In the genomic region with DNA sequence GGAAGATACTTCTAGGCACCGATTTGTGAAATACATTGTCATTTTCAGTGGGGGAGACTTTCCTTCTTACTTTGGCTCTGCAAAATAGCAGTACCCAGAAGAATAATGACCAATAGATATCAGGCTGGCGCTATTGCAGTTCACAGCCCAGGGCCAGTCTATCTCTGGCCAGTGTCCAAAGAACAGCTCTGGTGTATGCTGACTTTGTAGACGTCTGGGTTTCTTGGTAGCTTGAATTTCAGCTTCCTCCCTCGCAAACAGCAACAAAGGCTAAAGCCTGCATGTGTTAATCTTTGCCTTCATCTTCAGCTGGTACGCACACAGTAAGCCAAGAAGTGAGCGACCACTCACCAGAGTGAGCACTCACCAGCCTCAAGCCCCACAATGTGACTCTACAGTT, we compare ENCODE assay signal across 22 mouse cellular contexts. TPM values are rescaled to one million over a fixed set of nuclear protein-coding genes. Genes with fewer than 3 reads are reported as not detected.
DNase-seq lines count a peak whose midpoint lies in the region; ATAC-seq lines count a peak whose summit lies in the region.
"Had no signal": no experiment of that assay in that cellular context is flagged by ENCODE, and none has a peak within 500 bp of the region (broad histone marks: within the 10 kb centered on the region; RNA-seq: fewer than 3 reads in every experiment).

No protein-coding gene starts in this region.

- no peaks in the 10 kb centered on the region for H3K36me3 ChIP-seq in forebrain, embryonic 16.5 days (ENCODE audit: control insufficient read depth, insufficient read depth)
- no peaks in the 10 kb centered on the region for H3K36me3 ChIP-seq in forebrain, embryonic 11.5 days (ENCODE audit: control insufficient read depth, insufficient read depth, low read length)
- H3K36me3 ChIP-seq in lung, embryonic 15.5 days, result no peaks in the 10 kb centered on the region
- no peaks in the 10 kb centered on the region for H3K36me3 ChIP-seq in limb, embryonic 13.5 days
- H3K36me3 ChIP-seq: liver, embryonic 12.5 days; midbrain, embryonic 13.5 days had no signal

- H3K4me2 ChIP-seq in forebrain, embryonic 16.5 days (ENCODE audit: low read length), result no peak overlapping the region
- H3K4me2 ChIP-seq in forebrain, embryonic 11.5 days (ENCODE audit: low read depth, low read length, severe bottlenecking), result no peak overlapping the region
- no peak overlapping the region for H3K4me2 ChIP-seq in lung, embryonic 15.5 days
- H3K4me2 ChIP-seq in limb, embryonic 13.5 days (replicated peaks), result no peak overlapping the region
- H3K4me2 ChIP-seq: liver, embryonic 12.5 days; midbrain, embryonic 13.5 days; neural tube, embryonic 15.5 days had no signal

- no peaks in the 10 kb centered on the region for H3K27me3 ChIP-seq in forebrain, embryonic 16.5 days (replicated peaks; ENCODE audit: control insufficient read depth, insufficient read depth, low read length)
- no peaks in the 10 kb centered on the region for H3K27me3 ChIP-seq in forebrain, embryonic 11.5 days (ENCODE audit: control insufficient read depth, insufficient read depth, low read length)
- no peaks in the 10 kb centered on the region for H3K27me3 ChIP-seq in lung, embryonic 15.5 days
- H3K27me3 ChIP-seq in limb, embryonic 13.5 days, result no peaks in the 10 kb centered on the region
- H3K27me3 ChIP-seq: CH12.LX; liver, embryonic 12.5 days; midbrain, embryonic 13.5 days; neural tube, embryonic 15.5 days had no signal

- no peak for ATAC-seq in forebrain, embryonic 16.5 days
- ATAC-seq in forebrain, embryonic 11.5 days (replicated peaks; ENCODE audit: low FRiP score), result no peak
- peak; percentile 64; the same call in 1 of the 2 replicates for ATAC-seq in lung, embryonic 15.5 days (ENCODE audit: borderline replicate concordance, extremely low read depth, low FRiP score, low TSS enrichment)
- no peak for ATAC-seq in limb, embryonic 13.5 days (ENCODE audit: low FRiP score, low read depth)
- ATAC-seq in granulocyte monocyte progenitor cell, adult 5-6 weeks (replicated peaks; ENCODE audit: poor library complexity, severe bottlenecking), result no peak
- ATAC-seq: forebrain, postnatal 0 days; liver, embryonic 12.5 days; midbrain, embryonic 13.5 days had no signal

- no peak overlapping the region for H3K4me3 ChIP-seq in forebrain, embryonic 16.5 days (replicated peaks; ENCODE audit: low read length)
- no peak overlapping the region for H3K4me3 ChIP-seq in forebrain, embryonic 11.5 days (ENCODE audit: low read depth, low read length)
- no peak overlapping the region for H3K4me3 ChIP-seq in lung, embryonic 15.5 days
- H3K4me3 ChIP-seq in limb, embryonic 13.5 days, result no peak overlapping the region
- H3K4me3 ChIP-seq: erythroblast, embryonic 14.5 days; hindbrain, embryonic 10.5 days; liver, embryonic 12.5 days; midbrain, embryonic 13.5 days; myocyte; neural tube, embryonic 15.5 days had no signal

- H3K4me1 ChIP-seq in forebrain, embryonic 16.5 days (replicated peaks; ENCODE audit: control insufficient read depth, insufficient read depth, low read length), result no peaks in the 10 kb centered on the region
- no peaks in the 10 kb centered on the region for H3K4me1 ChIP-seq in forebrain, embryonic 11.5 days (replicated peaks; ENCODE audit: control insufficient read depth, insufficient read depth, low read length)
- H3K4me1 ChIP-seq in lung, embryonic 15.5 days, result peaks cover 16% of the 10 kb centered on the region
- H3K4me1 ChIP-seq in limb, embryonic 13.5 days, result peaks cover 46% of the 10 kb centered on the region
- H3K4me1 ChIP-seq: hindbrain, embryonic 10.5 days; liver, embryonic 12.5 days; midbrain, embryonic 13.5 days; neural tube, embryonic 15.5 days had no signal

- peaks cover 8% of the 10 kb centered on the region; the same call in 1 of the 2 replicates for H3K9me3 ChIP-seq in forebrain, embryonic 16.5 days (ENCODE audit: control insufficient read depth, low read length)
- H3K9me3 ChIP-seq in forebrain, embryonic 11.5 days (ENCODE audit: control insufficient read depth, low read length), result peaks cover 4% of the 10 kb centered on the region; the same call in 1 of the 2 replicates
- H3K9me3 ChIP-seq in lung, embryonic 15.5 days, result no peaks in the 10 kb centered on the region
- H3K9me3 ChIP-seq in limb, embryonic 13.5 days, result peaks cover 14% of the 10 kb centered on the region; the same call in 1 of the 2 replicates
- H3K9me3 ChIP-seq: neural tube, embryonic 15.5 days had no signal

- no peak overlapping the region for H3K9ac ChIP-seq in forebrain, embryonic 16.5 days (replicated peaks; ENCODE audit: low read depth, low read length)
- no peak overlapping the region for H3K9ac ChIP-seq in forebrain, embryonic 11.5 days (ENCODE audit: low read length)
- no peak overlapping the region for H3K9ac ChIP-seq in lung, embryonic 15.5 days
- H3K9ac ChIP-seq in limb, embryonic 13.5 days, result no peak overlapping the region
- H3K9ac ChIP-seq: forebrain, postnatal 0 days; liver, embryonic 12.5 days; midbrain, embryonic 13.5 days; neural tube, embryonic 15.5 days had no signal

- WGBS in forebrain, embryonic 16.5 days, result 73% methylated on average over 6 of the region's 6 CpGs
- 88% methylated on average over 6 of the region's 6 CpGs for WGBS in forebrain, embryonic 11.5 days
- 49% methylated on average over 6 of the region's 6 CpGs for WGBS in lung, embryonic 15.5 days
- 58% methylated on average over 6 of the region's 6 CpGs for WGBS in limb, embryonic 13.5 days

- H3K27ac ChIP-seq in forebrain, embryonic 16.5 days (ENCODE audit: low read length), result peak overlapping the region; percentile 23; the same call in 1 of the 2 replicates
- H3K27ac ChIP-seq in forebrain, embryonic 11.5 days (ENCODE audit: low read depth, low read length), result no peak overlapping the region
- H3K27ac ChIP-seq in lung, embryonic 15.5 days, result no peak overlapping the region
- peak overlapping the region; percentile 16; the same call in 1 of the 2 replicates for H3K27ac ChIP-seq in limb, embryonic 13.5 days
- H3K27ac ChIP-seq: hindbrain, embryonic 10.5 days; liver, embryonic 12.5 days; midbrain, embryonic 13.5 days; neural tube, embryonic 15.5 days had no signal

- DNase-seq in forebrain, embryonic 11.5 days (ENCODE audit: low spot score), result no peak
- peak; percentile 7 for DNase-seq in kidney, adult 18-20 months
- DNase-seq in kidney, postnatal 10 days, result no peak
- DNase-seq in lung, adult 18-20 months, result no peak
- DNase-seq: adrenal gland, postnatal 10 days; cerebellum, adult 11 months; cerebellum, postnatal 14 days; embryo, embryonic 11 days; forebrain, postnatal 0 days; layer of hippocampus, postnatal 36 days; thymus, adult 2 months had no signal

RNA-seq across cellular contexts. Expression of gene Rps27rt, which starts 25.2 kb away (rescaled TPM):
- 169 and 228 TPM in 2 replicates for polyA plus RNA-seq in forebrain, embryonic 16.5 days (2015; fragmentation: Nextera tagmentation; extraction: Ambion mirVana)
- 318 and 355 TPM in 2 replicates for polyA plus RNA-seq in forebrain, embryonic 11.5 days (2014; fragmentation: Nextera tagmentation; extraction: Ambion mirVana)
- 323 and 371 TPM in 2 replicates for polyA plus RNA-seq in lung, embryonic 15.5 days (2015; fragmentation: Nextera tagmentation; extraction: Ambion mirVana)
- polyA plus RNA-seq in limb, embryonic 13.5 days (2015; fragmentation: Nextera tagmentation; extraction: Ambion mirVana), result 368 and 463 TPM in 2 replicates
- 358 and 366 TPM in 2 replicates for total RNA-seq in granulocyte monocyte progenitor cell, adult 5-6 weeks (2014; fragmentation: Nextera tagmentation)
- total RNA-seq in granulocyte monocyte progenitor cell, adult 5-6 weeks (2017), result 177 and 225 TPM in 2 replicates
- polyA plus RNA-seq: erythroblast, embryonic 14.5 days had no signal

RNA-seq across cellular contexts. Expression of gene Osbpl10, which starts 29.4 kb away (rescaled TPM):
- 1.6 and 2.8 TPM in 2 replicates for polyA plus RNA-seq in forebrain, embryonic 16.5 days (2015; fragmentation: Nextera tagmentation; extraction: Ambion mirVana)
- 1.0 and 1.6 TPM in 2 replicates for polyA plus RNA-seq in forebrain, embryonic 11.5 days (2014; fragmentation: Nextera tagmentation; extraction: Ambion mirVana)
- 2.4 and 3.5 TPM in 2 replicates for polyA plus RNA-seq in lung, embryonic 15.5 days (2015; fragmentation: Nextera tagmentation; extraction: Ambion mirVana)
- polyA plus RNA-seq in limb, embryonic 13.5 days (2015; fragmentation: Nextera tagmentation; extraction: Ambion mirVana), result 2.8 and 3.9 TPM in 2 replicates
- total RNA-seq in granulocyte monocyte progenitor cell, adult 5-6 weeks (2014; fragmentation: Nextera tagmentation), result 0.45 TPM in 1 of 2 replicates, not detected in the other
- total RNA-seq in granulocyte monocyte progenitor cell, adult 5-6 weeks (2017), result 0.13 and 0.21 TPM in 2 replicates
- total RNA-seq: CH12.LX had no signal
- polyA plus RNA-seq: erythroblast, embryonic 14.5 days had no signal

Comparison
In these comparisons a context has a peak if more than half of its experiments do, and no peak if none do; other contexts are left out.
1. H3K27ac ChIP-seq: peak in forebrain, embryonic 16.5 days (single experiment) and limb, embryonic 13.5 days (single experiment); none in forebrain, embryonic 11.5 days (single experiment) and lung, embryonic 15.5 days (single experiment).